In the genomic region with DNA sequence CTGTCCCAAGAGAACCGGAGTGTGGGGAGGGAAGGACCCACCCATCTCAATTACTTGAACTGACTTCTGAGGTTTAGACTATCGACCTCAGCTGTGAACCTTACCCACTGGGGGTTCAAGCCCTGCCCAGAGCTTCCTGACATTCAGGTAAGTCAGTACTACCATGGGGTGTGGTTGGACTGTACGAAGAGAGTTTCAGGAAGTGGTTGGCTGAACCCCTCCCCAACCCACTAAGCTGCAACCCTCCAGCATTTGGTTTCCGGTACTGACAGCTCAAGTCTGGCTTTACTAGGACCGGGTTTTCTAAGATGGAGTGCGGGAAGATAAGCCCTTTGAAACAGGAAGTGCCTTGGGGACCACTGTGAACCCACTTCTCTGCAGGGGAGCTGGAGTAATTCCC, we compare ENCODE assay signal across 10 mouse cellular contexts. TPM values are rescaled to one million over a fixed set of nuclear protein-coding genes. Genes with fewer than 3 reads are reported as not detected.
DNase-seq lines count a peak whose midpoint lies in the region; ATAC-seq and TF ChIP-seq lines count a peak whose summit lies in the region.
"Had no signal": no experiment of that assay in that cellular context is flagged by ENCODE, and none has a peak within 500 bp of the region (broad histone marks: within the 10 kb centered on the region; RNA-seq: fewer than 3 reads in every experiment).

No protein-coding gene starts in this region.

- peak; percentile 88 for ATAC-seq in common myeloid progenitor, adult 5-6 weeks (replicated peaks; ENCODE audit: low read depth, poor library complexity, severe bottlenecking)

- peaks cover 14% of the 10 kb centered on the region for H3K9me3 ChIP-seq in megakaryocyte, embryonic 14.5 days

- no peaks in the 10 kb centered on the region for H3K36me3 ChIP-seq in megakaryocyte, embryonic 14.5 days (replicated peaks; ENCODE audit: low read length)

- intact Hi-C loops in heart, postnatal 25 days (cut with DNase I): no loop called here

- no peak for TF ChIP-seq CTCF in lung, adult 2 months (IDR thresholded peaks at IDR 0.05; ENCODE audit: insufficient read depth, low read length)

- no peak for TF ChIP-seq POLR2A in lung, adult 2 months (IDR thresholded peaks at IDR 0.05; ENCODE audit: borderline replicate concordance, extremely low read depth, low read depth, low read length)

- WGBS in lung, adult 2 months: 45% methylated on average over 6 of the region's 6 CpGs

- peak; percentile 71 for DNase-seq in lung, postnatal 25 days (ENCODE audit: low spot score)
- DNase-seq in lung, adult 2 months: no peak
- DNase-seq in thymus, postnatal 25 days: peak; percentile 81
- DNase-seq in layer of hippocampus, postnatal 14 days (ENCODE audit: low spot score in 2 of 2): no peak
- no peak for DNase-seq in heart, postnatal 25 days (ENCODE audit: low spot score)
- DNase-seq in heart, adult 9 months (ENCODE audit: low spot score in 2 of 2): no peak
- DNase-seq: cerebellum, adult 11 months had no signal

- peaks cover 62% of the 10 kb centered on the region for H3K27me3 ChIP-seq in megakaryocyte, embryonic 14.5 days (replicated peaks)

- no peaks in the 10 kb centered on the region; the same call in 1 of the 2 replicates for H3K4me1 ChIP-seq in lung, adult 2 months (ENCODE audit: control insufficient read depth, insufficient read depth, low read length)
- H3K4me1 ChIP-seq in megakaryocyte, embryonic 14.5 days: peaks cover 83% of the 10 kb centered on the region

- no peak overlapping the region for H3K4me3 ChIP-seq in lung, adult 2 months (replicated peaks; ENCODE audit: extremely low read depth, low read depth, low read length)
- peak overlapping the region; percentile 76 for H3K4me3 ChIP-seq in megakaryocyte, embryonic 14.5 days (replicated peaks)

RNA-seq across cellular contexts. Expression of gene Ggt1, which starts 4.0 kb away (rescaled TPM):
- polyA plus RNA-seq in lung, adult 2 months (2012; rRNA removed): 1.8 and 2.2 TPM in 2 replicates
- 0.23 TPM in 1 of 2 replicates, not detected in the other for total RNA-seq in common myeloid progenitor, adult 5-6 weeks (2017)
- 0.84 TPM in 1 of 2 replicates, not detected in the other for polyA plus RNA-seq in megakaryocyte, embryonic 14.5 days (2012; ENCODE audit: insufficient read depth, low replicate concordance)
- total RNA-seq in layer of hippocampus, postnatal 14 days (2021): 1 to 10 TPM; 2.0 to 2.8 TPM
- total RNA-seq in heart, postnatal 25 days (2021): not detected

RNA-seq across cellular contexts. Expression of gene Lrrc75b, which starts 5.3 kb away (rescaled TPM):
- 0.30 and 0.36 TPM in 2 replicates for polyA plus RNA-seq in lung, adult 2 months (2012; rRNA removed)
- total RNA-seq in common myeloid progenitor, adult 5-6 weeks (2017): not detected in 2 replicates
- polyA plus RNA-seq in megakaryocyte, embryonic 14.5 days (2012; ENCODE audit: insufficient read depth, low replicate concordance): not detected in 2 replicates
- 10 to 100 TPM; 12.9 to 15.2 TPM for total RNA-seq in layer of hippocampus, postnatal 14 days (2021)
- total RNA-seq in heart, postnatal 25 days (2021): 1 to 10 TPM in 1 of 2 experiments, under 1 TPM in 1; 0.67 to 1.6 TPM
- polyA plus RNA-seq: liver, adult 2 months had no signal

RNA-seq across cellular contexts. Expression of gene Ggt5, which starts 23.7 kb away (rescaled TPM):
- polyA plus RNA-seq in lung, adult 2 months (2012; rRNA removed): 35.5 and 39.7 TPM in 2 replicates
- total RNA-seq in common myeloid progenitor, adult 5-6 weeks (2017): 4.6 and 7.8 TPM in 2 replicates
- polyA plus RNA-seq in megakaryocyte, embryonic 14.5 days (2012; ENCODE audit: insufficient read depth, low replicate concordance): 4.5 and 13.7 TPM in 2 replicates
- 1 to 10 TPM; 2.9 to 4.0 TPM for total RNA-seq in layer of hippocampus, postnatal 14 days (2021)
- total RNA-seq in heart, postnatal 25 days (2021): 1 to 10 TPM; 5.3 to 6.9 TPM

RNA-seq across cellular contexts. Expression of gene Gucd1, which starts 47.7 kb away (rescaled TPM):
- polyA plus RNA-seq in lung, adult 2 months (2012; rRNA removed): 37.0 and 49.1 TPM in 2 replicates
- 11.5 and 13.3 TPM in 2 replicates for total RNA-seq in common myeloid progenitor, adult 5-6 weeks (2017)
- polyA plus RNA-seq in megakaryocyte, embryonic 14.5 days (2012; ENCODE audit: insufficient read depth, low replicate concordance): 17.3 and 19.1 TPM in 2 replicates
- 10 to 100 TPM; 21.3 to 22.4 TPM for total RNA-seq in layer of hippocampus, postnatal 14 days (2021)
- 10 to 100 TPM; 40.1 to 40.4 TPM for total RNA-seq in heart, postnatal 25 days (2021)

RNA-seq across cellular contexts. Expression of gene Snrpd3, which starts 48.1 kb away (rescaled TPM):
- 11.5 and 17.2 TPM in 2 replicates for polyA plus RNA-seq in lung, adult 2 months (2012; rRNA removed)
- total RNA-seq in common myeloid progenitor, adult 5-6 weeks (2017): 82.7 and 123 TPM in 2 replicates
- 18.1 TPM in 1 of 2 replicates, not detected in the other for polyA plus RNA-seq in megakaryocyte, embryonic 14.5 days (2012; ENCODE audit: insufficient read depth, low replicate concordance)
- 10 to 100 TPM; 71.1 to 77.5 TPM for total RNA-seq in layer of hippocampus, postnatal 14 days (2021)
- total RNA-seq in heart, postnatal 25 days (2021): 10 to 100 TPM; 65.8 to 72.0 TPM

Comparison
In these comparisons a context has a peak if more than half of its experiments do, and no peak if none do; other contexts are left out.
1. DNase-seq: peak in lung, postnatal 25 days (single experiment) and thymus, postnatal 25 days (single experiment); none in lung, adult 2 months (single experiment), layer of hippocampus, postnatal 14 days (0 of 2), heart, postnatal 25 days (single experiment) and heart, adult 9 months (0 of 2).
2. RNA of gene Lrrc75b, which starts 5.3 kb away (total RNA-seq): 12.9 to 15.2 TPM in layer of hippocampus, postnatal 14 days; 0.67 to 1.6 TPM in heart, postnatal 25 days and not detected in common myeloid progenitor, adult 5-6 weeks; every median in the first group is over 4 times any median in the second.